Mouse (Mus musculus) MEL (cell line): Measurements from ENCODE around the gene Lsamp.
A peak's percentile ranks its signal among the peaks of the same experiment; 100 is the strongest.

Experiments
- CHD2 ChIP-seq: IDR thresholded peaks from 2 replicates; pipeline ENCODE4 v1.6.1; 2011; ENCODE audit warnings: low read length, improper control_type of control experiment
- CTCF ChIP-seq, 3 experiments: IDR thresholded peaks in 2 of 3; conservative IDR thresholded peaks in 1 of 3; 2 replicates each; pipeline ENCODE4 v1.5.1; 2011 to 2012; ENCODE audit warnings: low read length in 3 of 3, low read depth in 2 of 3, mild to moderate bottlenecking in 2 of 3, improper control_type of control experiment in 1 of 3, inconsistent platforms in 1 of 3, mixed read lengths in 1 of 3, moderate library complexity in 1 of 3; ENCODE audit not compliant: control insufficient read depth in 1 of 3, insufficient read depth in 1 of 3, poor library complexity in 1 of 3, severe bottlenecking in 1 of 3
- ETS1 ChIP-seq: IDR thresholded peaks from 2 replicates; pipeline ENCODE4 v1.6.1; 2012; ENCODE audit warnings: low read depth, mild to moderate bottlenecking, inconsistent platforms, low read length, improper control_type of control experiment, moderate library complexity
- MAZ ChIP-seq: IDR thresholded peaks from 2 replicates; pipeline ENCODE4 v1.6.1; 2012; ENCODE audit warnings: low read depth, mild to moderate bottlenecking, inconsistent platforms, low read length, improper control_type of control experiment
- NELFE ChIP-seq: IDR thresholded peaks from 2 replicates; pipeline ENCODE4 v1.6.1; 2011; ENCODE audit warnings: low read depth, low read length, improper control_type of control experiment
- POLR2A ChIP-seq, 2 experiments: IDR thresholded peaks; 2 replicates each; pipeline ENCODE4 v1.6.1; 2011 to 2012; ENCODE audit warnings: low read length in 2 of 2, mild to moderate bottlenecking in 2 of 2, control low read depth in 1 of 2, improper control_type of control experiment in 1 of 2, low read depth in 1 of 2, moderate library complexity in 1 of 2; ENCODE audit not compliant: control insufficient read depth in 1 of 2, insufficient read depth in 1 of 2, poor library complexity in 1 of 2
- TBP ChIP-seq: IDR thresholded peaks from 2 replicates; pipeline ENCODE4 v1.8.0; 2011; ENCODE audit warnings: low read depth, low read length, improper control_type of control experiment
- TCF12 ChIP-seq: IDR thresholded peaks from 2 replicates; pipeline ENCODE4 v1.6.1; 2014; ENCODE audit warnings: low read depth, mild to moderate bottlenecking, inconsistent platforms, low read length, improper control_type of control experiment, moderate library complexity
- UBTF ChIP-seq: IDR thresholded peaks from 2 replicates; pipeline ENCODE4 v1.6.1; 2012; ENCODE audit warnings: low read depth, mild to moderate bottlenecking, inconsistent platforms, low read length, improper control_type of control experiment, moderate library complexity, borderline replicate concordance; ENCODE audit not compliant: insufficient read depth

DNA sequence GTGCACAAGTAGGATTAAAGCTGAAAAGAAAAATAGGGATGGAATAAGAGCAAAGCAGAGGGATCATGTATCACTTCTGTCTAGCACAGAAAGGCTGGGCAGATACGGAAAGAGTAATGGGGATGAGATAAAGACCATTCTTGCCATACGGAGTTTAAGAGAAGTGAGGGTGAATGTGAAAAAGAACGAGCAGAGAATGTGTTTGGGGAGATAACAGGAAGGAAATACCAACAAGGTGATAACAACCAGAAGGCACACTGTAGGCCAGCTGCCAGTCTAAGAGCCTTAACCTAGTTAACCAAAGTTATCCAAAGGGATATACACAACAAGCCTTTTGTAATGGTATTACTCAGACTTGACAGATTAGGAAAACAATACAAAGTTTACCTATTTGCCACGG lies 725.4 kb downstream of the Lsamp start:
- TF ChIP-seq POLR2A (IDR thresholded peaks at IDR 0.05; ENCODE audit: control insufficient read depth in 1 of 2, insufficient read depth in 1 of 2, low read depth in 1 of 2, low read length in 2 of 2, poor library complexity in 1 of 2): no peak
- TF ChIP-seq MAZ: no peak
- TF ChIP-seq ETS1: no peak
- no peak for TF ChIP-seq UBTF
- no peak for TF ChIP-seq NELFE
- TF ChIP-seq TCF12: peak; percentile 51; the same call in 1 of the 2 replicates
- TF ChIP-seq CTCF (IDR thresholded peaks at IDR 0.05 in 2 of 3, conservative IDR thresholded peaks at IDR 0.05 in 1 of 3; ENCODE audit: control insufficient read depth in 1 of 3, insufficient read depth in 1 of 3, low read depth in 2 of 3, low read length in 3 of 3, poor library complexity in 1 of 3, severe bottlenecking in 1 of 3): no peak
- no peak for TF ChIP-seq CHD2
- TF ChIP-seq TBP: no peak
